In genomic region chr1:74661448-74662195, GRCm38 (mm10) we compare ENCODE assay signal across 7 mouse cellular contexts. TPM values are rescaled to one million over a fixed set of nuclear protein-coding genes. Genes with fewer than 3 reads are reported as not detected.
DNase-seq lines count a peak whose midpoint lies in the region; ATAC-seq lines count a peak whose summit lies in the region.

Ttll4 (plus strand) TSS chr1:74661745.

- WGBS in embryonic facial prominence, embryonic 12.5 days = under 1% methylated on average over 62 of the region's 66 CpGs
- under 1% methylated on average over 65 of the region's 66 CpGs for WGBS in limb, embryonic 11.5 days
- WGBS in midbrain, embryonic 14.5 days = under 1% methylated on average over 63 of the region's 66 CpGs

- peak within 1 kb of the TSS; percentile 85 for H3K9ac ChIP-seq in embryonic facial prominence, embryonic 12.5 days
- H3K9ac ChIP-seq in limb, embryonic 11.5 days (ENCODE audit: low read length) = peak within 1 kb of the TSS; percentile 73
- H3K9ac ChIP-seq in midbrain, embryonic 14.5 days (replicated peaks; ENCODE audit: low read length) = peak within 1 kb of the TSS; percentile 76

- no peaks in the 10 kb centered on the region for H3K36me3 ChIP-seq in embryonic facial prominence, embryonic 12.5 days
- H3K36me3 ChIP-seq in limb, embryonic 11.5 days (ENCODE audit: control insufficient read depth, insufficient read depth, low read length) = no peaks in the 10 kb centered on the region
- H3K36me3 ChIP-seq in midbrain, embryonic 14.5 days (ENCODE audit: control insufficient read depth, insufficient read depth, low read length) = no peaks in the 10 kb centered on the region

- H3K27me3 ChIP-seq in embryonic facial prominence, embryonic 12.5 days = no peaks in the 10 kb centered on the region
- no peaks in the 10 kb centered on the region for H3K27me3 ChIP-seq in limb, embryonic 11.5 days (ENCODE audit: control insufficient read depth, insufficient read depth, low read length)
- no peaks in the 10 kb centered on the region for H3K27me3 ChIP-seq in midbrain, embryonic 14.5 days (ENCODE audit: control insufficient read depth, insufficient read depth, low read length)

- DNase-seq in adrenal gland, postnatal 25 days = peak; percentile 95
- peak; percentile 99 for DNase-seq in heart, adult 11 months
- peak; percentile 96 for DNase-seq in kidney, adult 18-20 months
- peak; percentile 96 for DNase-seq in limb, embryonic 11.5 days (ENCODE audit: low spot score)
- peak; percentile 99 for DNase-seq in midbrain, embryonic 14.5 days
- peak; percentile 88 to 91 for DNase-seq in spleen, adult 18-20 months

- ATAC-seq in embryonic facial prominence, embryonic 12.5 days (ENCODE audit: insufficient number of reproducible peaks, insufficient read depth, low FRiP score, low TSS enrichment) = peak; percentile 98
- peak; percentile 98 for ATAC-seq in limb, embryonic 11.5 days (ENCODE audit: insufficient number of reproducible peaks, low FRiP score, low TSS enrichment, low read depth)
- ATAC-seq in midbrain, embryonic 14.5 days (ENCODE audit: low FRiP score, low TSS enrichment) = peak; percentile 98

- H3K27ac ChIP-seq in embryonic facial prominence, embryonic 12.5 days = peak within 1 kb of the TSS; percentile 84
- peak within 1 kb of the TSS; percentile 23 for H3K27ac ChIP-seq in limb, embryonic 11.5 days (replicated peaks; ENCODE audit: low read depth, low read length)
- H3K27ac ChIP-seq in midbrain, embryonic 14.5 days (replicated peaks; ENCODE audit: low read depth, low read length) = peak within 1 kb of the TSS; percentile 84

- H3K4me3 ChIP-seq in embryonic facial prominence, embryonic 12.5 days = peak within 1 kb of the TSS; percentile 80
- peak within 1 kb of the TSS; percentile 57 for H3K4me3 ChIP-seq in limb, embryonic 11.5 days (ENCODE audit: low read depth, low read length)
- H3K4me3 ChIP-seq in midbrain, embryonic 14.5 days (replicated peaks; ENCODE audit: low read depth, low read length) = peak within 1 kb of the TSS; percentile 73

- peaks cover 11% of the 10 kb centered on the region; the same call in 1 of the 2 replicates for H3K4me1 ChIP-seq in embryonic facial prominence, embryonic 12.5 days
- no peaks in the 10 kb centered on the region for H3K4me1 ChIP-seq in limb, embryonic 11.5 days (ENCODE audit: control insufficient read depth, insufficient read depth, low read length)
- H3K4me1 ChIP-seq in midbrain, embryonic 14.5 days (ENCODE audit: control insufficient read depth, insufficient read depth, low read length) = peaks cover 13% of the 10 kb centered on the region

- no peaks in the 10 kb centered on the region for H3K9me3 ChIP-seq in embryonic facial prominence, embryonic 12.5 days
- no peaks in the 10 kb centered on the region for H3K9me3 ChIP-seq in limb, embryonic 11.5 days (ENCODE audit: control insufficient read depth, low read length)
- H3K9me3 ChIP-seq in midbrain, embryonic 14.5 days (ENCODE audit: control insufficient read depth, low read length) = no peaks in the 10 kb centered on the region

- H3K4me2 ChIP-seq in embryonic facial prominence, embryonic 12.5 days (replicated peaks) = peak within 1 kb of the TSS; percentile 58
- H3K4me2 ChIP-seq in limb, embryonic 11.5 days (ENCODE audit: low read depth, severe bottlenecking) = peak within 1 kb of the TSS; percentile 44
- peak within 1 kb of the TSS; percentile 66 for H3K4me2 ChIP-seq in midbrain, embryonic 14.5 days (ENCODE audit: low read length)

RNA-seq across cellular contexts. Expression of gene Ttll4, which starts in this region (rescaled TPM):
- 22.0 and 26.5 TPM in 2 replicates for total RNA-seq in adrenal gland, postnatal 25 days (2021)
- polyA plus RNA-seq in embryonic facial prominence, embryonic 12.5 days (2016; fragmentation: Nextera tagmentation; extraction: Ambion mirVana) = 28.6 and 29.3 TPM in 2 replicates
- polyA plus RNA-seq in limb, embryonic 11.5 days (2014; fragmentation: Nextera tagmentation; extraction: Ambion mirVana) = 42.4 and 51.5 TPM in 2 replicates
- 10.4 and 20.1 TPM in 2 replicates for polyA plus RNA-seq in midbrain, embryonic 14.5 days (2014; fragmentation: Nextera tagmentation; extraction: Ambion mirVana)

Comparison
In these comparisons a context has a peak if more than half of its experiments do, and no peak if none do; other contexts are left out.
1. Peak in every context shown above with its lines: DNase-seq, ATAC-seq, H3K4me3 ChIP-seq and H3K27ac ChIP-seq.
2. H3K27ac ChIP-seq: peak in every context shown above with its lines; median percentile 84 in embryonic facial prominence, embryonic 12.5 days; 84 in midbrain, embryonic 14.5 days; 23 in limb, embryonic 11.5 days.